Comparison of ENCODE assay signal across 8 mouse cellular contexts in genomic region chr9:48674359-48675015, GRCm38 (mm10).
A peak's percentile ranks its signal among the peaks of the same experiment; 100 is the strongest.
DNase-seq lines count a peak whose midpoint lies in the region; ATAC-seq lines count a peak whose summit lies in the region.

No protein-coding gene starts in this region.

- H3K9me3 ChIP-seq in hindbrain, embryonic 10.5 days: no peaks in the 10 kb centered on the region
- H3K9me3 ChIP-seq in hindbrain, embryonic 16.5 days (ENCODE audit: control insufficient read depth, low read length): no peaks in the 10 kb centered on the region
- no peaks in the 10 kb centered on the region for H3K9me3 ChIP-seq in heart, embryonic 10.5 days
- no peaks in the 10 kb centered on the region for H3K9me3 ChIP-seq in neural tube, embryonic 14.5 days (ENCODE audit: control insufficient read depth, low read length)

- H3K9ac ChIP-seq in hindbrain, embryonic 16.5 days (ENCODE audit: low read depth, low read length): no peak overlapping the region
- H3K9ac ChIP-seq in neural tube, embryonic 14.5 days (replicated peaks; ENCODE audit: low read depth, low read length): no peak overlapping the region

- H3K4me1 ChIP-seq in hindbrain, embryonic 10.5 days (replicated peaks): peaks cover 86% of the 10 kb centered on the region
- peaks cover 43% of the 10 kb centered on the region for H3K4me1 ChIP-seq in hindbrain, embryonic 16.5 days (ENCODE audit: control insufficient read depth, insufficient read depth, low read depth, low read length)
- peaks cover 39% of the 10 kb centered on the region for H3K4me1 ChIP-seq in heart, embryonic 10.5 days
- H3K4me1 ChIP-seq in neural tube, embryonic 14.5 days (ENCODE audit: control insufficient read depth, insufficient read depth, low read length): peaks cover 38% of the 10 kb centered on the region

- ATAC-seq in hindbrain, embryonic 16.5 days: no peak
- no peak for ATAC-seq in neural tube, embryonic 14.5 days (ENCODE audit: low read depth)

- H3K27me3 ChIP-seq in hindbrain, embryonic 10.5 days (ENCODE audit: insufficient read depth, poor library complexity, severe bottlenecking): peaks cover 8% of the 10 kb centered on the region; the same call in 1 of the 2 replicates
- 0 out of 2 replicates have a peak, but pooled peaks cover 4% of the 10 kb centered on the region for H3K27me3 ChIP-seq in hindbrain, embryonic 16.5 days (replicated peaks; ENCODE audit: control insufficient read depth, insufficient read depth, low read length)
- 0 out of 2 replicates have a peak, but pooled peaks cover 19% of the 10 kb centered on the region for H3K27me3 ChIP-seq in heart, embryonic 10.5 days (ENCODE audit: insufficient read depth, poor library complexity, severe bottlenecking)
- H3K27me3 ChIP-seq in neural tube, embryonic 14.5 days (ENCODE audit: control insufficient read depth, insufficient read depth, low read length): no peaks in the 10 kb centered on the region

- H3K4me2 ChIP-seq in hindbrain, embryonic 16.5 days (ENCODE audit: low read length): no peak overlapping the region
- no peak overlapping the region for H3K4me2 ChIP-seq in neural tube, embryonic 14.5 days (ENCODE audit: low read depth, low read length)

- DNase-seq in hindbrain, embryonic 10.5 days (ENCODE audit: low spot score): no peak
- no peak for DNase-seq in heart, embryonic 10.5 days (ENCODE audit: low spot score)
- peak; percentile 48 to 68 for DNase-seq in kidney, postnatal 36 days
- DNase-seq in cerebellum, adult 11 months: no peak
- DNase-seq in Muller cell, postnatal 12 days (ENCODE audit: inconsistent ontology term): no peak
- no peak for DNase-seq in layer of hippocampus, postnatal 14 days (ENCODE audit: low spot score in 2 of 2)

- WGBS in hindbrain, embryonic 10.5 days: 7% methylated on average over 11 of the region's 11 CpGs
- 12% methylated on average over 11 of the region's 11 CpGs for WGBS in hindbrain, embryonic 16.5 days
- 31% methylated on average over 11 of the region's 11 CpGs for WGBS in heart, embryonic 10.5 days
- WGBS in neural tube, embryonic 14.5 days: 8% methylated on average over 11 of the region's 11 CpGs

- 0 out of 2 replicates have a peak, but pooled peaks cover 4% of the 10 kb centered on the region for H3K36me3 ChIP-seq in hindbrain, embryonic 10.5 days
- no peaks in the 10 kb centered on the region for H3K36me3 ChIP-seq in hindbrain, embryonic 16.5 days (ENCODE audit: control insufficient read depth, insufficient read depth, low read length)
- H3K36me3 ChIP-seq in heart, embryonic 10.5 days: no peaks in the 10 kb centered on the region
- H3K36me3 ChIP-seq in neural tube, embryonic 14.5 days (ENCODE audit: control insufficient read depth, insufficient read depth, low read length): no peaks in the 10 kb centered on the region

- peak overlapping the region; percentile 26 for H3K4me3 ChIP-seq in hindbrain, embryonic 10.5 days
- no peak overlapping the region for H3K4me3 ChIP-seq in hindbrain, embryonic 16.5 days (ENCODE audit: low read length)
- no peak overlapping the region for H3K4me3 ChIP-seq in heart, embryonic 10.5 days
- no peak overlapping the region for H3K4me3 ChIP-seq in neural tube, embryonic 14.5 days (ENCODE audit: low read depth, low read length)

- peak overlapping the region; percentile 73 for H3K27ac ChIP-seq in hindbrain, embryonic 10.5 days
- no peak overlapping the region for H3K27ac ChIP-seq in hindbrain, embryonic 16.5 days (ENCODE audit: low read depth, low read length)
- H3K27ac ChIP-seq in heart, embryonic 10.5 days: 0 out of 2 replicates have a peak overlapping the region, but pooled peaks have one; percentile 56
- 0 out of 2 replicates have a peak overlapping the region, but pooled peaks have one; percentile 34 for H3K27ac ChIP-seq in neural tube, embryonic 14.5 days (ENCODE audit: low read depth, low read length)

Comparison
In these comparisons a context has a peak if more than half of its experiments do, and no peak if none do; other contexts are left out.
1. DNase-seq: peak in kidney, postnatal 36 days (2 of 2); none in hindbrain, embryonic 10.5 days (single experiment), heart, embryonic 10.5 days (single experiment), cerebellum, adult 11 months (single experiment), Muller cell, postnatal 12 days (single experiment) and layer of hippocampus, postnatal 14 days (0 of 2).